Mouse (Mus musculus): ENCODE data around the gene Micu1.

Gene Micu1

GRCm38 (mm10) chr10:59908776-59909315 is 206.6 kb downstream of the Micu1 start:
- DNase-seq, result no peak

GRCm38 (mm10) chr10:59909357-59909847 is 207.1 kb downstream of the Micu1 start:
- DNase-seq, result no peak

GRCm38 (mm10) chr10:59911091-59911490 is 208.8 kb downstream of the Micu1 start:
- DNase-seq, result no peak

GRCm38 (mm10) chr10:59911561-59912198 is 209.4 kb downstream of the Micu1 start:
- DNase-seq, result no peak

All from cerebellum, adult 11 months (tissue).